ENCODE assay signal across 29 mouse cellular contexts in the genomic region with DNA sequence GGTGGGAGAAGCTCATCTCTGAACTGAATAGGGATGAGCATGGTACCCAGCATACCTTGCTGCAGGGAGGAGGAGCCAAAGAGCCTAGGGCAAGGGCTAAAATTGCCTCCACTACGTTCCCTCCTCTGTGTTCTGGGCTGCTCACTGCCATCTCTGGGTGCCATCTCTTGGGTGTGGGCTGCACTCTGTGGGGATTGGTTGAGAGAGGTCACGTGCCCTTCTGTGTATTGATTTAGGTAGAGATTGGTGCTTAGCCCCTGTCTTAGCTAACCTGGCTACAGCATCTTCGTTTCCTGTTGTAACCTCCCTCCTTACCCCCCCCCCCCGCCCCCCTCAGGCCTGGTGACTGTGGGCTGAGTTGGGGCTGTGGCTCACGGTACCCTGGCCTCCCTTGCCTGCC.
"Had no signal": no experiment of that assay in that cellular context is flagged by ENCODE, and none has a peak within 500 bp of the region (broad histone marks: within the 10 kb centered on the region; RNA-seq: fewer than 3 reads in every experiment).

No protein-coding gene starts in this region.

- H3K27me3 ChIP-seq: heart, embryonic 15.5 days; hindbrain, embryonic 12.5 days; hindbrain, embryonic 13.5 days; hindbrain, embryonic 15.5 days; intestine, embryonic 15.5 days; kidney, embryonic 15.5 days had no signal

- H3K4me2 ChIP-seq: heart, embryonic 12.5 days; heart, embryonic 13.5 days; heart, embryonic 15.5 days; hindbrain, embryonic 12.5 days; hindbrain, embryonic 13.5 days; hindbrain, embryonic 14.5 days; hindbrain, embryonic 15.5 days; intestine, embryonic 15.5 days; kidney, embryonic 15.5 days had no signal

- H3K27ac ChIP-seq: heart, embryonic 13.5 days; heart, embryonic 15.5 days; hindbrain, embryonic 10.5 days; hindbrain, embryonic 12.5 days; hindbrain, embryonic 13.5 days; hindbrain, embryonic 14.5 days; hindbrain, embryonic 15.5 days; hindbrain, postnatal 0 days; intestine, embryonic 15.5 days; kidney, embryonic 15.5 days; kidney, postnatal 0 days; layer of hippocampus, adult 2 months; left cerebral cortex, adult 2 months had no signal

- H3K4me3 ChIP-seq: heart, embryonic 12.5 days; heart, embryonic 13.5 days; heart, embryonic 15.5 days; hindbrain, embryonic 10.5 days; hindbrain, embryonic 12.5 days; hindbrain, embryonic 13.5 days; hindbrain, embryonic 15.5 days; intestine, embryonic 15.5 days; kidney, embryonic 15.5 days; layer of hippocampus, adult 2 months; left cerebral cortex, adult 2 months had no signal

- H3K9ac ChIP-seq: heart, embryonic 12.5 days; heart, embryonic 13.5 days; heart, embryonic 15.5 days; hindbrain, embryonic 12.5 days; hindbrain, embryonic 13.5 days; hindbrain, embryonic 14.5 days; hindbrain, embryonic 15.5 days; intestine, embryonic 15.5 days; kidney, embryonic 15.5 days had no signal

- H3K36me3 ChIP-seq: heart, embryonic 12.5 days; heart, embryonic 13.5 days; heart, embryonic 15.5 days; hindbrain, embryonic 10.5 days; hindbrain, embryonic 12.5 days; hindbrain, embryonic 15.5 days; intestine, embryonic 15.5 days; kidney, embryonic 15.5 days had no signal

- H3K4me1 ChIP-seq: heart, embryonic 12.5 days; heart, embryonic 13.5 days; heart, embryonic 15.5 days; hindbrain, embryonic 10.5 days; hindbrain, embryonic 12.5 days; hindbrain, embryonic 13.5 days; hindbrain, embryonic 15.5 days; intestine, embryonic 15.5 days; kidney, embryonic 15.5 days had no signal

- DNase-seq: heart, postnatal 10 days; heart, postnatal 14 days; heart, postnatal 36 days; heart, postnatal 4 days; kidney, adult 11 months; kidney, adult 18-20 months; kidney, adult 2 months; kidney, adult 8-10 months; kidney, adult 9 months; kidney, postnatal 10 days; kidney, postnatal 14 days; kidney, postnatal 25 days; kidney, postnatal 36 days; kidney, postnatal 4 days; layer of hippocampus, postnatal 36 days had no signal

- H3K9me3 ChIP-seq: heart, embryonic 12.5 days; heart, embryonic 13.5 days; heart, embryonic 15.5 days; hindbrain, embryonic 10.5 days; hindbrain, embryonic 12.5 days; hindbrain, embryonic 13.5 days; hindbrain, embryonic 15.5 days; intestine, embryonic 15.5 days; kidney, embryonic 15.5 days had no signal
